Mouse (Mus musculus) embryonic facial prominence, embryonic 12.5 days (tissue): ENCODE results near the gene Rtl8c. TPM values are rescaled to one million over a fixed set of nuclear protein-coding genes. Genes with fewer than 3 reads are reported as not detected.
"Not testable (repeated sequence)": the region's sequence is repeated elsewhere in the genome, so short reads cannot be mapped to it uniquely, and the experiment has no call there.

ENCODE experiments used
- ATAC-seq: fragments of 200-750 bp; cut with Nextera tagmentation; 2 replicates; pipeline ENCODE4 v1.8.0; 2017; ENCODE audit not compliant: insufficient number of reproducible peaks, insufficient read depth, low FRiP score, low TSS enrichment
- H3K27ac ChIP-seq: fragments of 300-500 bp; sonication (generic); 2 replicates; pipeline ENCODE4 v1.5.1; 2016; ENCODE audit warnings: mild to moderate bottlenecking
- H3K27me3 ChIP-seq: fragments of 300-500 bp; sonication (generic); 2 replicates; pipeline ENCODE4 v1.6.1; 2016; ENCODE audit warnings: mild to moderate bottlenecking, moderate library complexity
- H3K36me3 ChIP-seq: fragments of 300-500 bp; sonication (generic); 2 replicates; pipeline ENCODE4 v1.6.1; 2016; ENCODE audit warnings: mild to moderate bottlenecking
- H3K4me1 ChIP-seq: fragments of 300-500 bp; sonication (generic); 2 replicates; pipeline ENCODE4 v1.6.1; 2016
- H3K4me2 ChIP-seq: fragments of 300-500 bp; sonication (generic); replicated peaks from 2 replicates; pipeline ENCODE4 v1.6.1; 2016; ENCODE audit warnings: mild to moderate bottlenecking, moderate library complexity
- H3K4me3 ChIP-seq: fragments of 300-500 bp; sonication (generic); 2 replicates; pipeline ENCODE4 v1.5.1; 2016; ENCODE audit warnings: mild to moderate bottlenecking
- H3K9ac ChIP-seq: fragments of 300-500 bp; sonication (generic); 2 replicates; pipeline ENCODE4 v1.6.1; 2016; ENCODE audit warnings: mild to moderate bottlenecking, moderate library complexity
- H3K9me3 ChIP-seq: fragments of 300-500 bp; sonication (generic); 2 replicates; pipeline ENCODE4 v1.6.1; 2016; ENCODE audit warnings: mild to moderate bottlenecking, moderate library complexity
- WGBS: fragments of 180-500 bp; shearing (Covaris S2); methylation state at CpG from one replicate; pipeline ENCODE4 v1.1.7; 2016; 5-methylcytosine and 5-hydroxymethylcytosine counted together
- polyA plus RNA-seq: library from polyadenylated mRNA; unstranded; fragments of >200 nt; fragmentation: Nextera tagmentation; extraction: Ambion mirVana; gene quantifications from 2 replicates; pipeline ENCODE4 v1.2.1, GENCODE M21; 2016

The Rtl8c gene
- polyA plus RNA-seq, 1 experiment from 2014 or later, result 35.2 TPM

- H3K27me3 ChIP-seq, H3K27ac ChIP-seq, H3K9me3 ChIP-seq, H3K9ac ChIP-seq, H3K4me1 ChIP-seq, H3K36me3 ChIP-seq: not testable (repeated sequence)
- peak; percentile 79 for ATAC-seq
- WGBS, result 21% methylated on average over 13 of the region's 50 CpGs
- peak within 1 kb of the TSS; percentile 36 for H3K4me2 ChIP-seq
- peak within 1 kb of the TSS; percentile 29 for H3K4me3 ChIP-seq
Measured at GRCm38 (mm10) chrX:53642980-53643961, 35.4 kb downstream of the Rtl8c start, which contains the start of gene Rtl8a. Rtl8a (minus strand) TSS chrX:53643682.

DNA sequence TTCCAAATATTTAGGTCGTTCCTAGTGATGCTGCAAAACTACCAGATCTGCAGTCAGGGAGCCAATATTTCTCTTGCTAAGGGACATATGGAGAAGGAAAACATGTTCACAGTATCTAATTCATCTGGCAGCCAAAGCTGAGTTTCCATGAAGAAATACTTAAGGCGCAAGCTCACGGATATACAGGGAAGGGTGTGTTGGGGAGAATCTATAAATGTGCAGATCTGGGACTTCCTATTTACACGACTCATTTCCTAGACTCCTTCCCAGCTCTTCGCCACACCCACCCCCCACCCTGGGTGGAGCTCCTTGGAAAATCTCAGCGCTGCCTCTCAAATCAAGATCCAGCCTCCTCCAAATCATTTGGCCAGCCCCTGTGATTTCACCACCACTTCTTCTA lies 38.1 kb downstream of the Rtl8c start:
- 84% methylated on average over 6 of the region's 6 CpGs for WGBS
- H3K27ac ChIP-seq, result no peak overlapping the region
- no peak for ATAC-seq

GRCm38 (mm10) chrX:53652917-53653316 lies 45.1 kb downstream of the Rtl8c start:
- H3K27ac ChIP-seq, H3K4me2 ChIP-seq, ATAC-seq, H3K4me1 ChIP-seq, H3K27me3 ChIP-seq, H3K9ac ChIP-seq, H3K4me3 ChIP-seq, H3K9me3 ChIP-seq, H3K36me3 ChIP-seq: not testable (repeated sequence)
- 71% methylated on average over 4 of the region's 4 CpGs for WGBS

More for the DNA sequence above, 38.1 kb downstream of the Rtl8c start:
- Histone ChIP-seq H3K4me2 (no peak overlapping the region), H3K4me1 (no peaks in the 10 kb centered on the region), H3K36me3 (no peaks in the 10 kb centered on the region), H3K9me3 (no peaks in the 10 kb centered on the region), H3K9ac (no peak overlapping the region), H3K27me3 (no peaks in the 10 kb centered on the region), H3K4me3 (no peak overlapping the region)

Other genes starting within 250 kb of the Rtl8c start
- gene Mospd1, start 237.5 kb upstream of the Rtl8c start, polyA plus RNA-seq, result 47.4 and 50.1 TPM in 2 replicates
- not detected in 2 replicates for gene Etd, start 173.1 kb upstream of the Rtl8c start, polyA plus RNA-seq
- not detected in 2 replicates for gene Gm14597, start 947 bp downstream of the Rtl8c start, polyA plus RNA-seq
- 66.0 and 67.4 TPM in 2 replicates for gene Rtl8a, start 35.6 kb downstream of the Rtl8c start, polyA plus RNA-seq
- 63.4 and 66.2 TPM in 2 replicates for gene Rtl8b, start 62.4 kb downstream of the Rtl8c start, polyA plus RNA-seq
- 0.45 and 0.62 TPM in 2 replicates for gene 4930502E18Rik, start 116.8 kb downstream of the Rtl8c start, polyA plus RNA-seq
- gene 1700013H16Rik, start 149.8 kb downstream of the Rtl8c start, polyA plus RNA-seq, result not detected in 2 replicates
- not detected in 2 replicates for gene Zfp36l3, start 168.4 kb downstream of the Rtl8c start, polyA plus RNA-seq
- 1.3 and 1.8 TPM in 2 replicates for gene Xlr, start 189.7 kb downstream of the Rtl8c start, polyA plus RNA-seq